Mouse (Mus musculus) gonadal fat pad, adult 2 months (tissue): ENCODE results near the gene Arl5b. TPM values are rescaled to one million over a fixed set of nuclear protein-coding genes. Genes with fewer than 3 reads are reported as not detected.

Experiments used
- DNase-seq: peaks from one replicate; pipeline ENCODE4 v3.0.0-alpha.2; 2012; ENCODE audit warnings: low read depth
- polyA plus RNA-seq: library from polyadenylated mRNA; depleted of rRNA; stranded (reverse); fragments of >200 nt; gene quantifications from 2 replicates; pipeline ENCODE4 v1.2.3, GENCODE M21; 2012; rRNA removed

Arl5b gene
- polyA plus RNA-seq, 1 experiment: 7.1 TPM

- DNase-seq: no peak
These were observed 62.7 kb downstream of the Arl5b start for GRCm38 (mm10) chr2:15111808-15112440.

- DNase-seq: no peak
These were observed 63.5 kb downstream of the Arl5b start for GRCm38 (mm10) chr2:15112741-15113140.

DNA sequence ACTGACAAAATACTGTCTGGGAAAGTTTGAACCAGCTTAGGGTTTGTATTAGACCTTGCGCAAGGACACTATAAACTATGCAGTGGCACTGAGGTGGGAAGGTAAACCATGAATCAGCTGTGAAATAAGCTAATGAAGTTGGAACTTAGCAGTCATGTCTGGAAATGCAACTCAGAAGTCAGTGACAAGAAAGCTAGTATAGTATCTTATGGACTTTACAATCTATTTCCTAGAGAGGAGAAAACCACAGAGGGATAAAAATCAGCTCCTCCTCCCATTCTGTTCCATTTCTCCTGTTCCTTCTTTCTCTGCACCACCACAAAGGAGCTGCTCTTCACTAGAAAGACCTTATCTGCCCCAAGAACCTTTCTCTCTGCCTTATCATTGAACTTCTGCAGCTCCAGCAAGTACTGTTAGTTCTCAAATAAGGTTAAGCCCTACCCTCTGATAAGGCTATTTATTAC, 72.1 kb downstream of the Arl5b start:
- DNase-seq: no peak

Other genes with a start within 250 kb of the Arl5b start
- gene Nsun6, start 5.7 kb downstream of the Arl5b start, polyA plus RNA-seq: 3.1 TPM in 2 replicates